Mouse (Mus musculus) bone marrow, adult 2 months (tissue): ENCODE results near the gene Dnajc17. TPM values are rescaled to one million over a fixed set of nuclear protein-coding genes. Genes with fewer than 3 reads are reported as not detected.

ENCODE experiments used
- H3K27ac ChIP-seq: fragments of 200-500 bp; 2 replicates; pipeline ENCODE4 v1.5.1; 2012; ENCODE audit warnings: low read depth, mild to moderate bottlenecking, control low read depth, inconsistent platforms, low read length; ENCODE audit not compliant: control insufficient read depth, poor library complexity, insufficient read depth
- H3K4me1 ChIP-seq: fragments of 200-500 bp; 2 replicates; pipeline ENCODE4 v1.6.1; 2011; ENCODE audit warnings: low read length; ENCODE audit not compliant: control insufficient read depth, insufficient read depth
- H3K4me3 ChIP-seq: fragments of 200-500 bp; replicated peaks from 2 replicates; pipeline ENCODE3; 2011; ENCODE audit warnings: mild to moderate bottlenecking, low read depth, low read length, control low read depth; ENCODE audit not compliant: control insufficient read depth
- CTCF ChIP-seq: fragments of 200-500 bp; IDR thresholded peaks from 2 replicates; pipeline ENCODE4 v1.5.1; 2011; ENCODE audit warnings: low read length, control low read depth; ENCODE audit not compliant: control insufficient read depth, insufficient read depth
- POLR2A ChIP-seq: fragments of 200-500 bp; IDR thresholded peaks from 2 replicates; pipeline ENCODE4 v1.6.1; 2011; ENCODE audit warnings: low read depth, mild to moderate bottlenecking, control low read depth, low read length, borderline replicate concordance; ENCODE audit not compliant: control insufficient read depth
- WGBS: fragments of 180-500 bp; shearing (Covaris S2); methylation state at CpG from one replicate; pipeline ENCODE4 v1.1.7; 2018; 5-methylcytosine and 5-hydroxymethylcytosine counted together
- polyA plus RNA-seq: library from polyadenylated mRNA; stranded (reverse); fragments of >200 nt; gene quantifications from 2 replicates; pipeline ENCODE4 v1.2.4, GENCODE M21; 2011; ENCODE audit warnings: low replicate concordance; ENCODE audit not compliant: missing spikeins, insufficient read depth, insufficient read length

Gene Dnajc17
- 10.0 and 12.5 TPM in 2 replicates for polyA plus RNA-seq

DNA sequence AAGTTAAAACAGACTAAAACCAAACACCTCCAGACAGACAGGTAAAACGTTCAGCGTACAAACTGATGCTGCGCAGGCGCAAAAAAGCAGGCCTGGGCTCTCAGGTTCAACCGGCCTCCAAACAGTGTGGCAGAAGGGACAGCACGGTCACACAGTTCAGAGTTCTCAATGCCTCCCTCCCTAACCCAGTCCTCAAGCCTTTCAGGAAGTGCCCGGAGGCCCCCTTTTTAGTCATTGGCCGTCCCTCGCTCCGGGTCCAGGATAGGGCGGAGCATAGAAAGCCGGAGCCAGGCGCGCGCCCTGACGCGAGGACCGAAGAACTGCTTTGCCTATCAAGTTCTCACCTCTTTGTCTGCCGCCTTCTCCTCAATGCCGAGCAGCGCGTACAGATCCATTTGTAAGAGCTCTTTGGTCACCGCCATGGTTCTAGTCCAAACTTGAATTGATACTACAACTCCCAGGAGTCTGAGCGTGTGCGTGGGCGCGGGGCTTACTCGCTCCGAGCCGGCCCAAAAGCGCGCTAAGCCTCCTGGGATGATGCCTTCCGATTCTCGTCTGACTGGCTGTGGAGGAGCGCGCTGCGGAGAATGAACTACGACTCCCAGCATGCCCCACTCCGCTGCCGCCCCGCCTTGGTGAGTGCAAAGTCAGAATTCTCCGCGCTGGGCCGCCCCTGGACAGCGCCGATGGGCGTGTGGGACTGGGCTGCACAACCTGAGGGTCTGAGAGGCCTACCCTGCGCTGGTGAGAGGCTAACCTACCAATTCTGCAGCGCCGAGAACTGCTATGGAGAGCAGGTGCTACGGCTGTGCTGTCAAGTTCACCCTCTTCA, at the start of gene Dnajc17, which contains the start of gene Zfyve19:
Dnajc17 (minus strand) TSS at position 452 of the 832 bp plus-strand sequence.
Zfyve19 (plus strand) TSS at position 274 of the 832 bp plus-strand sequence.
- under 1% methylated on average over 51 of the region's 51 CpGs for WGBS
- Histone ChIP-seq H3K4me1 (peaks cover 1% of the 10 kb centered on the region; the same call in 1 of the 2 replicates), H3K4me3 (peak within 1 kb of the TSS; percentile 96), H3K27ac (peak within 1 kb of the TSS; percentile 80)
- TF ChIP-seq POLR2A = peak; percentile 56
- TF ChIP-seq CTCF = peak; percentile 4; the same call in 1 of the 2 replicates

DNA sequence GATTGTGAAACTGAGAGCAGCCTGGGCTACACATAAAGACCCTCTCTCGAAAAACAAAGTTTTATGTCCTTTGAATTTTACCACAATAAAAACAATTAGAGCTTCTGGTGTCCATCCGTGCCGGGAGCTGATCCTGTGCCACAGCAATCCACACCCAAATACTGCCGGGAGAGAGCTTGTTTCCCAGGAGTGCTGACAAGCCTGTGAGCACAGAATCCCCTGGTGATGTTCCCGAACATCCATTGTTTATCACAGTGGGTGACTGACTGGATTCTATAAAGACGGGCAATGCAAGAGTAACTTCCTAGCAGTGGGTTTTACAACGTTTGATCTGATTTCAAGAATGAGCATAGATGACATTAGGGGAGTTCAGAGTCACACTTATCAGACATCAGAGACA, 46.4 kb upstream of the Dnajc17 start:
- Histone ChIP-seq H3K4me3 (no peak overlapping the region), H3K27ac (no peak overlapping the region), H3K4me1 (no peaks in the 10 kb centered on the region; the same call in 1 of the 2 replicates)
- 53% methylated on average over 7 of the region's 7 CpGs for WGBS
- no peak for TF ChIP-seq CTCF
- no peak for TF ChIP-seq POLR2A

DNA sequence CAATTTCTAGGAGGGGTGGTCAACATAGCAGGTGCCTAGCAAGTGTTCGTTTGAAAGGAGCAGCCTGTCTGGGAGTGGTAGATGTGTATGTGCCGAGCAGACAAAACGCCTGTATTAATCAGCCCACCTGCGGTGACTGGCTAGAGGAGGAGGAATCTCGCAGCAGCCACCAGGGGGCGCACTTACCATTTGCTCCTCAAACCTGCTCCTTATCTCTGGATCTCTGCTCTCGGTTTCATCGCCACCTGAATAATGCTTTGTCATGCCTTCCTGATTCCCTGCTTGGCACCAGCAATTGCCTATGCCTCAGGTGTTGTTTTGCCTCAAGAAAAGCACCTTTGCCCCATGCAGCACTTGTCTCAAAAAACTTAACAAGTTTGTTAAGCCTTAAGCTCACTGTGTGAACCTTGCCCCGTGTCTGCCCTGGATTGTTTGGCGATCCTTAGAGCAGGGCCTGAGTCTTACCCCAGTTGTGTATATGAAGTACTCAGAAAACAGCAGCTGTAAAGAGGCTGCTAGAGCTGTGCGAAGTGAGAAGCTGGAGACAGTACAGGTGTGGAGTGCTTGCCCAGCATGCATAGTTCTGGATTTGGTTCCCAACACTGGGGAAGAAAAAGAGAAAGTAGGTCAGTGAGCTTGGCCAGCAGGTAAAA, 42.4 kb upstream of the Dnajc17 start:
- H3K4me3 ChIP-seq = no peak overlapping the region
- TF ChIP-seq CTCF = peak; percentile 93
- TF ChIP-seq POLR2A = no peak
- 10% methylated on average over 11 of the region's 11 CpGs for WGBS
- no peak overlapping the region for H3K27ac ChIP-seq
- no peaks in the 10 kb centered on the region; the same call in 1 of the 2 replicates for H3K4me1 ChIP-seq

DNA sequence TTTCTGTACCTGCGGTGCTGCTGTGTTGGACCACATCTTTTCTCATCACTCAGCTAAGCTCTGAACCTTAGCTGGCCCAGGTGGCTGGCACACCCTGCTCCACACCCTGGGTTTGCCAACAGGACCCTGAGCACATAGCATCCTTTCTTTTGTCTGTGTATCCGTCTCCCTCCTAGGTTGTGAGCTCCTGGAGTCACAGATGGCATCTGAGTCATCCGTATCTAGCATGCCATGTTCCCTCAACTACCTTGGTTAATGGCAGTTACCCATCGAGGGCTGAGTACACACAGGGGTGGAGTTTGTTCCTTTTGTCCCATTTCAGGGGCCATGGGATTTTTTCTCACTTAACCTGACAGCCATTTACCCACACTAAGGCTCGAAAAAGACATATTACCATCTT, 41.8 kb upstream of the Dnajc17 start:
- WGBS = 68% methylated on average over 5 of the region's 5 CpGs
- Histone ChIP-seq H3K4me1 (no peaks in the 10 kb centered on the region; the same call in 1 of the 2 replicates), H3K4me3 (no peak overlapping the region), H3K27ac (no peak overlapping the region)
- TF ChIP-seq CTCF = no peak
- TF ChIP-seq POLR2A = no peak

DNA sequence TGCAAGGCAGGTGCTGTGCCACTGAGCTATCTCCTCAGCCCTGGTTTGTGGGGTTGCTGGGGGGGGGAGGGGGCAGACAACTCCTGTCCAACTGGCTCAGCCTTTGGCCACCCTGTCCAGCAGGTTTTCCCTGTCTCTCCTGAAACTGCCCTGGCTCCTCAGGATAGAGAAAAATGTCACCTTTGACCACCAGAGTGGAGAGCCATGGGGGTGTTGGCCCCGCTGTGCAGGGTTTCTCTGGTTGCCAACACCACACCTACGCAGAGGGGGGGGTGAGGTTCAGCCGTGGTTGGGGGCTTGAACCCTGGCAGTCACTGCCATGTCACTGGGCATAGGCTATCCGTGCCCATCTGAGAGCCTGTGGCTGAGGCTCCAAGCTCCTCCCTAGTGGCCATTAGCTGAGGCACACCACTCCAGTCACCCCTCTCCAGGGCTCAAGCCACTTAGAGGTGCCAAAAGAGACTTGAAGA, 41.0 kb upstream of the Dnajc17 start:
- 66% methylated on average over 4 of the region's 4 CpGs for WGBS
- Histone ChIP-seq H3K4me3 (no peak overlapping the region), H3K4me1 (no peaks in the 10 kb centered on the region; the same call in 1 of the 2 replicates), H3K27ac (no peak overlapping the region)
- TF ChIP-seq POLR2A (no peak), CTCF (no peak)

DNA sequence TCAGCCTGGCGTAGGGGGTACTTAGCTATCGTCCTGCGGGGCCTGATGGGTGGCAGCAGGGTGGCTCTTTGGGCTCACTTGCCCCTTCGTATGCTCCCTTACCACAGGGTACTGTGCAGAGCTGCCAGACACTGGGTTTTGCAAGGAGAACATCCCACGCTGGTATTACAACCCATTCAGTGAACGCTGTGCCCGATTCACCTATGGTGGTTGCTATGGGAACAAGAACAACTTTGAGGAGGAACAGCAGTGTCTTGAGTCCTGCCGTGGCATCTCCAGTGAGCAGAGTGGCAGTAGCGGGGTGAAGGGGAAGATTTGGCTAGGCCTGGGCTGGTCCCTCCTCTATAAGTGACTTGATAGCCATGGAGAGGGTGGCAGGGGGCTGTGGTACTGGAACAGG, 39.3 kb upstream of the Dnajc17 start:
- Histone ChIP-seq H3K4me1 (no peaks in the 10 kb centered on the region; the same call in 1 of the 2 replicates), H3K27ac (no peak overlapping the region), H3K4me3 (no peak overlapping the region)
- TF ChIP-seq CTCF (no peak), POLR2A (no peak)
- 80% methylated on average over 9 of the region's 9 CpGs for WGBS

DNA sequence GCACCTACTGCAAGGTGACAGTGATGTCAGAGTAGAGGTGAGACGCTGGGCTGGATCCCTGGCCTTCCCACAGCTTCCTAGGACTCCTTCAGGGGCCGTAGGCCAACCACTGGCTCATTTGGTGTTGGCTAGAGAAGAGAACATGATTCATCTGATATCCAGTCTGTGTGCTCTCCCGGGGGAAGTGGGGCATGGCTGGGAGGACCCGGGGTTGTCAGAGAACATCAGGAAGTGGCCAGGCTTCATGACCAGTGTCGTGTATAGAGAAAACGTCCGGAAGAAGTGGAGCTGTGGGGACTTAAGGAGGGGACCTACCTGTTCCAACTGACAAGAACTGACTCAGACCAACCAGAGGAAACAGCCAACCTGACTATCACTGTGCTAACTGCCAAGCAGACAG, 36.7 kb upstream of the Dnajc17 start:
- Histone ChIP-seq H3K4me3 (no peak overlapping the region), H3K4me1 (no peaks in the 10 kb centered on the region), H3K27ac (no peak overlapping the region)
- TF ChIP-seq POLR2A (no peak), CTCF (no peak)
- 64% methylated on average over 7 of the region's 7 CpGs for WGBS

DNA sequence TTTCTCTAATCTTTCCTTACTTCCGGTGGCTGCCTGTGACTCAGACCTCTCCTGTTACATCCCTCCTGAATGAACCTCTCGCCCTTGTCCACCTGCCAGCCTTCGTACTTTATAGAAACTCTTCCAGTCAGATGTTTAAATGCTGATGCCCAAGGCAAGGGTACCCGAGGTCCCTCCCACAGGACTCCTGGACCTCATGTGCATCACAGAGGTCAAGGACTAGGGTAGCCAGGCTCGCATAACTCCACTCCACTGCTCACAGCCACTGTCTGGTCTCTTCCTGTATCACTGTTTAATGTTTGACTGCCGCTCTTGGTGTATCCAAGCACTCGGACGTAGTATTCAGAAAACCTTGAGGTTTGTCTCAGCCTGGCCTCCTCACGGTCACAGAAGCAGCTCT, 34.0 kb upstream of the Dnajc17 start:
- TF ChIP-seq POLR2A (no peak), CTCF (no peak)
- no peak overlapping the region for H3K4me3 ChIP-seq
- no peak overlapping the region for H3K27ac ChIP-seq
- H3K4me1 ChIP-seq = no peaks in the 10 kb centered on the region
- WGBS = 75% methylated on average over 9 of the region's 9 CpGs
